Mouse (Mus musculus) cerebellum, adult 2 months (tissue): ENCODE measurements around the gene Fem1b. TPM values are rescaled to one million over a fixed set of nuclear protein-coding genes. Genes with fewer than 3 reads are reported as not detected.
A peak's percentile ranks its signal among the peaks of the same experiment; 100 is the strongest.

ENCODE experiments used
- DNase-seq, 2 experiments: peaks; one replicate each; pipeline ENCODE4 v3.0.0; 2021
- H3K27ac ChIP-seq: fragments of 200-500 bp; 2 replicates; pipeline ENCODE4 v1.5.1; 2012; ENCODE audit warnings: low read length, control low read depth, inconsistent platforms; ENCODE audit not compliant: insufficient read depth
- H3K27me3 ChIP-seq: fragments of 200-500 bp; 2 replicates; pipeline ENCODE4 v1.6.1; 2012; ENCODE audit warnings: inconsistent platforms, mild to moderate bottlenecking, low read length, moderate library complexity; ENCODE audit not compliant: control insufficient read depth, insufficient read depth
- H3K4me1 ChIP-seq: fragments of 200-500 bp; 2 replicates; pipeline ENCODE4 v1.6.1; 2011; ENCODE audit warnings: low read length; ENCODE audit not compliant: control insufficient read depth, insufficient read depth
- H3K4me3 ChIP-seq: fragments of 200-500 bp; replicated peaks from 2 replicates; pipeline ENCODE3; 2011; ENCODE audit warnings: mild to moderate bottlenecking, low read depth, low read length, control low read depth; ENCODE audit not compliant: insufficient read depth
- CTCF ChIP-seq: fragments of 200-500 bp; IDR thresholded peaks from 2 replicates; pipeline ENCODE4 v1.5.1; 2011; ENCODE audit warnings: low read depth, mild to moderate bottlenecking, control low read depth, low read length, moderate library complexity, borderline replicate concordance; ENCODE audit not compliant: insufficient read depth
- POLR2A ChIP-seq: fragments of 200-500 bp; IDR thresholded peaks from 2 replicates; pipeline ENCODE4 v1.6.1; 2011; ENCODE audit warnings: low read length, control low read depth, borderline replicate concordance; ENCODE audit not compliant: insufficient read depth
- WGBS: fragments of 180-500 bp; shearing (Covaris S2); methylation state at CpG from one replicate; pipeline ENCODE4 v1.1.7; 2018; 5-methylcytosine and 5-hydroxymethylcytosine counted together
- polyA plus RNA-seq: library from polyadenylated mRNA; depleted of rRNA; stranded (reverse); fragments of >200 nt; gene quantifications from 2 replicates; pipeline ENCODE4 v1.2.3, GENCODE M21; 2012

Fem1b gene
- polyA plus RNA-seq, 1 experiment: 42.0 TPM

DNA sequence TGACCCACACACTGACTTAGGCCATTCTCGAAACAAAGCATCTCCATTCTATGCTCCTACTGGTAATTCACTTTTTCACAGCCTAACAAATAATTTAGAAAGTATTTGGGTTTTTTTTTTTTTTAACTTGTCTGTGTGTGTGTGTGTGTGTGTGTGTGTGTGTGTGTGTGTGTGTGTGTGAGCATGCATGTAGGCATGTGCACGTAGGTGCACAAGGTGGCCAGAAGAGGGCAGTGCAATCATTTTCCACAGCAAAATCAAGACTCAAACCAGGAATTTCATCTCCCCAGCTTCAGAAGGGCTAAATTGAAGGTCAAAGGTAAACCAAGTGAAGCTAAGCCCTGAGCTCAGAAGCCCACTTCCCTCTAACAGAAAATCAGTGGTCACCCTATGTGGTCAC is 27.5 kb downstream of the Fem1b start:
- H3K27me3 ChIP-seq: no peaks in the 10 kb centered on the region
- peaks cover 15% of the 10 kb centered on the region for H3K4me1 ChIP-seq
- no peak overlapping the region for H3K4me3 ChIP-seq
- no peak for DNase-seq
- no peak overlapping the region for H3K27ac ChIP-seq
- no peak for TF ChIP-seq POLR2A
- no peak for TF ChIP-seq CTCF
- WGBS: 100% methylated on average over 2 of the region's 2 CpGs

- 40% methylated on average over 16 of the region's 16 CpGs for WGBS
- no peaks in the 10 kb centered on the region for H3K27me3 ChIP-seq
- no peak overlapping the region for H3K4me3 ChIP-seq
- no peak for TF ChIP-seq POLR2A
- peak; percentile 24; the same call in 1 of the 2 replicates for TF ChIP-seq CTCF
- DNase-seq: peak in 1 of 2 experiments; percentile 20
- H3K27ac ChIP-seq: no peak overlapping the region
- H3K4me1 ChIP-seq: peaks cover 15% of the 10 kb centered on the region
Measured at GRCm38 (mm10) chr9:62782976-62783781, 28.6 kb downstream of the Fem1b start.

- WGBS: 44% methylated on average over 3 of the region's 3 CpGs
- Histone ChIP-seq H3K27me3 (no peaks in the 10 kb centered on the region), H3K4me3 (no peak overlapping the region), H3K4me1 (peaks cover 14% of the 10 kb centered on the region), H3K27ac (no peak overlapping the region)
- TF ChIP-seq CTCF: no peak
- TF ChIP-seq POLR2A: no peak
- DNase-seq: no peak
Measured at GRCm38 (mm10) chr9:62781965-62782364, 29.8 kb downstream of the Fem1b start.

DNA sequence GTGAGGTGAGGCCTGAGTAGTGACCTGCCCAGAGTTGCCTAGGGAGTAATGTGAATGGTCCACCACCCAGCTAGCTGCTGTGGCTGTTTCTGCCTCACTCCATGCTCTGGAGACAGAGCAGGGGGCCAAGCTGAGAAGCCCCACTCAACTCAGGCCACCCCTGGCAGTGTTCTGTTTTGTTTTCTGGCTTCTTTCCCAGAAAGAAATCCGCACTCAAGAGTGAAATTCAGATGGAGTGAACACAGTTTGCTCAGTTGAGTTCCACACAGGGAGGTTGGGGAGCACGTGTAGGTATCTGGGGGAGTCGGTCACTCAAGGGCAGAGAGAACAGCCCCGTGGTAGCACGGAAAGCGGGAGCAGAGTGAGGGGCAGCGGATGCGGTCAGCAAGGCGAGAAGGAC is 33.0 kb downstream of the Fem1b start:
- no peak for DNase-seq
- WGBS: 31% methylated on average over 9 of the region's 9 CpGs
- Histone ChIP-seq H3K27ac (no peak overlapping the region), H3K4me1 (peaks cover 6% of the 10 kb centered on the region; the same call in 1 of the 2 replicates), H3K4me3 (no peak overlapping the region), H3K27me3 (no peaks in the 10 kb centered on the region)
- no peak for TF ChIP-seq CTCF
- no peak for TF ChIP-seq POLR2A

DNA sequence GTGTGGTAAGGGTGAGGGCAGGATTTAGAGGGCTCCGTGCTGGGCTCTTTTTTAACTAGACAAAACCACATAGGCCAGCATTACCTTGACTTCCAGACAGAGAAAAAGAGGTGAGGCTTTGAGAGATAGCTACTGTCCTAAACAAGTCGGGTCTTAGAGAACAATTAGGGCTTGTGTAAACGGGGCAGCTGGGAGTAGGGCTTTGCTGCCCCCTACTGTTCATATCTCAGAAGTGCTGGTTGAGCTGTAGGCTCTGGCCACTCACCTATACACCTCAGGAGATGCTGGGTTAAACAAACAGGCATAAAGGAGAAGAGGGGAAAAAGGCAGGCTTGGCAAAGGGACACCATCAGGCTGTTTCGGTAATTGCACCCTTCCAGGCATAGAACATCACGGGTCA is 34.3 kb downstream of the Fem1b start:
- no peak overlapping the region for H3K4me3 ChIP-seq
- H3K27me3 ChIP-seq: no peaks in the 10 kb centered on the region
- no peak overlapping the region for H3K27ac ChIP-seq
- no peaks in the 10 kb centered on the region for H3K4me1 ChIP-seq
- peak; percentile 67 to 74 for DNase-seq
- WGBS: 8% methylated on average over 5 of the region's 5 CpGs
- TF ChIP-seq POLR2A (no peak), CTCF (peak; percentile 87)

GRCm38 (mm10) chr9:62775464-62775863 is 36.3 kb downstream of the Fem1b start:
- 79% methylated on average over 4 of the region's 4 CpGs for WGBS
- DNase-seq: no peak
- Histone ChIP-seq H3K4me3 (no peak overlapping the region), H3K27me3 (no peaks in the 10 kb centered on the region), H3K4me1 (no peaks in the 10 kb centered on the region), H3K27ac (no peak overlapping the region)
- no peak for TF ChIP-seq CTCF
- TF ChIP-seq POLR2A: no peak

DNA sequence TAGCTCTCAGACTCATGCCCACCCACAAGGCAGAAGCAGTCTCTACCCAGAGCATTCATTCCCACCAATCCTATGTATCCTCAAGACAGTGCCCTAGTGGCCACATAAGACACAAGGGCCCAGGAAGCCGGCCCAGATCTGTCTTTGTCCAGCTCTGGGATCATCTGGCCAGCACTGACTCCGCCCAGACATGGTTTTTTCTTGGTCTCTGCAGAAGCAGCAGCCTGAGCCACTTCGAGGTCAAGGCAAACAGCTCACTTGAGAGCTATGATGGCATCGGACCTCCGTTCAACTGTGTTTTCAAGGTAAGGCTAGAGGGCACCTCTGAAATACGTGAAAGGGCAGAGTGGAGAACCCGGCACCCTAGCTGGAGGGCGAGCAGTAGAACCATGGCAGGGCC is 39.0 kb downstream of the Fem1b start:
- H3K27me3 ChIP-seq: no peaks in the 10 kb centered on the region
- no peak for DNase-seq
- H3K27ac ChIP-seq: no peak overlapping the region
- TF ChIP-seq POLR2A (no peak), CTCF (no peak)
- no peak overlapping the region for H3K4me3 ChIP-seq
- WGBS: 81% methylated on average over 8 of the region's 8 CpGs
- H3K4me1 ChIP-seq: no peaks in the 10 kb centered on the region

- Histone ChIP-seq H3K27me3 (no peaks in the 10 kb centered on the region), H3K4me1 (no peaks in the 10 kb centered on the region), H3K27ac (no peak overlapping the region), H3K4me3 (no peak overlapping the region)
- TF ChIP-seq CTCF (no peak), POLR2A (no peak)
- no peak for DNase-seq
- WGBS: 86% methylated on average over 5 of the region's 5 CpGs
Measured at GRCm38 (mm10) chr9:62768361-62768760, 43.4 kb downstream of the Fem1b start.
